Mouse (Mus musculus): Measurements from ENCODE around the gene Slc4a1. TPM values are rescaled to one million over a fixed set of nuclear protein-coding genes. Genes with fewer than 3 reads are reported as not detected.

Gene Slc4a1
- polyA plus RNA-seq, 1 experiment from 2014 or later: 5.6 TPM

DNA sequence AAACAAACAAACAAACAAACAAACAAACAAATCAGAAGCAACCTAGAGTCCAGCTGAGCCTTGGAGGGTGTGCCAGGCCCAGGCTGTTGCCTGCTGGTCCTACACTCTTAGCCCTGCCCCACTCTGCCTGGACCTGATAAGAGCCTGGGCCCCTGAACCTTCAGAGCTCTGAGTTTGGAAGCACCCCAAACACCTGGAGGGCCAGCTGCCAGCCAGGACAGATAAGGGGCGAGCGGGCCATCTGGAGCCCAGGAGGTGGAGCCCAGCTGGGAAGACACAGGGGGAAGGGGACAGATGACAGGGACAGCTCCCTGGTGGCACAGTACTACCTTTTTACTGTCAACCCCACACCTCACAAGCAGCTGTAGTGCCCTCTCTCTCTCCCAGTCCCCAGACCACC lies 2.4 kb downstream of the Slc4a1 start:
- 0 out of 2 replicates have a peak, but pooled peaks have one; percentile 28 for ATAC-seq (ENCODE audit: insufficient number of reproducible peaks, insufficient read depth, low FRiP score, low read depth)
- Histone ChIP-seq H3K36me3 (ENCODE audit: control insufficient read depth, insufficient read depth, low read length) (no peaks in the 10 kb centered on the region), H3K4me1 (ENCODE audit: control insufficient read depth in 2 of 2, insufficient read depth in 2 of 2, low read length in 2 of 2) (no peaks in the 10 kb centered on the region; a peak in 1 of 4 replicates), H3K4me3 (ENCODE audit: control insufficient read depth in 1 of 2, insufficient read depth in 1 of 2, low read depth in 1 of 2, low read length in 2 of 2) (no peak overlapping the region), H3K4me2 (ENCODE audit: low read length) (no peak overlapping the region), H3K9me3 (ENCODE audit: control insufficient read depth, low read length) (no peaks in the 10 kb centered on the region), H3K27ac (replicated peaks in 1 of 2; ENCODE audit: control insufficient read depth in 1 of 2, insufficient read depth in 1 of 2, low read depth in 2 of 2, low read length in 2 of 2) (no peak overlapping the region), H3K27me3 (ENCODE audit: control insufficient read depth, insufficient read depth, low read length) (peaks cover 8% of the 10 kb centered on the region), H3K9ac (ENCODE audit: low read length) (no peak overlapping the region)
- 12% methylated on average over 2 of the region's 2 CpGs for WGBS

- Histone ChIP-seq H3K9ac (ENCODE audit: low read length) (no peak overlapping the region), H3K36me3 (ENCODE audit: control insufficient read depth, insufficient read depth, low read length) (no peaks in the 10 kb centered on the region), H3K4me2 (ENCODE audit: low read length) (no peak overlapping the region), H3K27me3 (ENCODE audit: control insufficient read depth, insufficient read depth, low read length) (peaks cover 18% of the 10 kb centered on the region), H3K4me3 (ENCODE audit: control insufficient read depth in 1 of 2, insufficient read depth in 1 of 2, low read depth in 1 of 2, low read length in 2 of 2) (no peak overlapping the region), H3K9me3 (ENCODE audit: control insufficient read depth, low read length) (no peaks in the 10 kb centered on the region), H3K4me1 (ENCODE audit: control insufficient read depth in 2 of 2, insufficient read depth in 2 of 2, low read length in 2 of 2) (no peaks in the 10 kb centered on the region; a peak in 1 of 4 replicates), H3K27ac (replicated peaks in 1 of 2; ENCODE audit: control insufficient read depth in 1 of 2, insufficient read depth in 1 of 2, low read depth in 2 of 2, low read length in 2 of 2) (no peak overlapping the region)
- ATAC-seq (ENCODE audit: insufficient number of reproducible peaks, insufficient read depth, low FRiP score, low read depth): no peak
- WGBS: 82% methylated on average over 8 of the region's 8 CpGs
Observed at GRCm38 (mm10) chr11:102361776-102362495, 4.1 kb downstream of the Slc4a1 start.

- Histone ChIP-seq H3K9me3 (ENCODE audit: control insufficient read depth, low read length) (no peaks in the 10 kb centered on the region), H3K4me3 (ENCODE audit: control insufficient read depth in 1 of 2, insufficient read depth in 1 of 2, low read depth in 1 of 2, low read length in 2 of 2) (no peak overlapping the region), H3K27me3 (ENCODE audit: control insufficient read depth, insufficient read depth, low read length) (peaks cover 28% of the 10 kb centered on the region), H3K27ac (replicated peaks in 1 of 2; ENCODE audit: control insufficient read depth in 1 of 2, insufficient read depth in 1 of 2, low read depth in 2 of 2, low read length in 2 of 2) (no peak overlapping the region), H3K4me1 (ENCODE audit: control insufficient read depth in 2 of 2, insufficient read depth in 2 of 2, low read length in 2 of 2) (no peaks in the 10 kb centered on the region), H3K36me3 (ENCODE audit: control insufficient read depth, insufficient read depth, low read length) (no peaks in the 10 kb centered on the region), H3K9ac (ENCODE audit: low read length) (no peak overlapping the region), H3K4me2 (ENCODE audit: low read length) (no peak overlapping the region)
- WGBS: 62% methylated on average over 10 of the region's 10 CpGs
- ATAC-seq (ENCODE audit: insufficient number of reproducible peaks, insufficient read depth, low FRiP score, low read depth): no peak
Observed at GRCm38 (mm10) chr11:102358365-102358764, 7.6 kb downstream of the Slc4a1 start.

DNA sequence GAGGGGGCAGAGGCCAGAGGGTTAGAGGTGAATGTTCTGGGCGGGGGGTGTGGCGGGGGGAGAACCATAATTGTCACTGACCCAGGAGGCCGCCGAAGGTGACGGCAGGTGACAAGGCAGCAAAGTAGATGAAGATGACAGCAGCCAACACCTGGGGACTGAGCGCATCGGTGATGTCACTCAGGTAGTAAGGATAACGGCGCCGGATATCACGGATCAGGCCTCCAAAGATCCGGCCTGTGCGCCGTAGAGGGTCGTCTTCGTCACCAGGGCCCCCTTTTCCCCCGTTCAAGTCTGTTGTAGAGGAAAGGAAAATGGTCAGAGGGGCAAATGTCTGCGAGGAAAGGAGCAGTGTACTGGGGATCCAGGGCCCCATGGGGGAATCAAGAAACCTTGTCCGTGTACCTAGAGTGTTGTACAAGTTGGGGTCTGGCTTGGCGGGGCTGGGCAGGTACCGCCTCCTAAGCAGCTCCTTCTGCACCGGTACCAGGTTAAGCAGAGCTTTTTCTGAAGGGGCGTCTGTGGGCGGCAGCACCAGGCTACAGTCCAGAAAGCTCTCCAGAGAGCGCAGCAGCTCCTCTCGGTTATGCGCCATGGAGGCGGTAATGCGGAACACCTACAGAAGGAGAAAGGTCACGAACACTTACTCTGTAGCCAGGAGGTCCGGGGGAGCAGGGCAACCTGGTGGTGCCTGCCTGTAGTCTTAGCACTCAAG lies 9.2 kb downstream of the Slc4a1 start:
- H3K9me3 ChIP-seq (ENCODE audit: control insufficient read depth, low read length): no peaks in the 10 kb centered on the region
- H3K4me1 ChIP-seq (ENCODE audit: control insufficient read depth in 2 of 2, insufficient read depth in 2 of 2, low read length in 2 of 2): no peaks in the 10 kb centered on the region
- no peak overlapping the region for H3K4me3 ChIP-seq (ENCODE audit: control insufficient read depth in 1 of 2, insufficient read depth in 1 of 2, low read depth in 1 of 2, low read length in 2 of 2)
- no peaks in the 10 kb centered on the region for H3K36me3 ChIP-seq (ENCODE audit: control insufficient read depth, insufficient read depth, low read length)
- ATAC-seq (ENCODE audit: insufficient number of reproducible peaks, insufficient read depth, low FRiP score, low read depth): no peak
- H3K27me3 ChIP-seq (ENCODE audit: control insufficient read depth, insufficient read depth, low read length): peaks cover 34% of the 10 kb centered on the region
- no peak overlapping the region for H3K9ac ChIP-seq (ENCODE audit: low read length)
- H3K27ac ChIP-seq (replicated peaks in 1 of 2; ENCODE audit: control insufficient read depth in 1 of 2, insufficient read depth in 1 of 2, low read depth in 2 of 2, low read length in 2 of 2): no peak overlapping the region
- WGBS: 52% methylated on average over 31 of the region's 31 CpGs
- no peak overlapping the region for H3K4me2 ChIP-seq (ENCODE audit: low read length)

DNA sequence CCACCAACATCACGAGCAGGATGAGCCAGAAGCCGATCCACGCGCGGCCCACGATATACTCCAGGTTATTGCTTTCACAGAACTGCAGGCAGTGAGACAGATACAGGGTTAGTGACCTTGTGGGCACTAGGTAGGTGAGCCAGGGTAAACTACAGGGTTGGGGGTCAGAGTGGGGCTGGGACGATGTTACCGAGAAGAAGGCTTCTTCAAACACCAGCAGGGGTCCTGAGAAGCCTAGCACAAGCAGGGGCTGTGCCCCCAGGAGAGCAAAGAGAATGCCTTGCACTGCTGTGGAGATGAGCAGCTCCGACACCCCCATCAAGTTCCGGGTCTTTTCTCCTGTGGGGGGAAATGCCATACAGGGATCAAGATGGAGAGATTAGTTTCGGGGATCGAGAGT lies 9.8 kb downstream of the Slc4a1 start:
- Histone ChIP-seq H3K4me2 (ENCODE audit: low read length) (no peak overlapping the region), H3K27me3 (ENCODE audit: control insufficient read depth, insufficient read depth, low read length) (peaks cover 33% of the 10 kb centered on the region)
- 65% methylated on average over 12 of the region's 12 CpGs for WGBS

DNA sequence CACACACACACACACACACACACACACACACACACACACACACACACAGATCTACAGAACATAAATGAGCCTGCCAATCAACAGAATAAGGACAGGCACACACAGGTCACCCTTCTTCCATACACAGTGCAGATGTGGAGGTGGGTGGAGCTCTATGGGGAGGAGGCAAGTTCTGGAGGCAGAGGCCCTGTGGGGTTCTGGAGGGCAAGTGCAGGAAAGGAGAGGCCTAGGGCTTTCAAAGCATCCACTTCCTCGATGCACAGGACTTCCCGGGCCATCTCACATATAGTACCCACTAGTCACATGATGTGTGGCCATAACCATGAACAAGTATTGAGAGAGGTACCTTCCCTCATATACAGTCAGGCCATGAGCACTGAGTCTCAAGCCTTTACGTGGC lies 10.5 kb downstream of the Slc4a1 start:
- H3K9me3 ChIP-seq (ENCODE audit: control insufficient read depth, low read length): no peaks in the 10 kb centered on the region
- no peak overlapping the region for H3K9ac ChIP-seq (ENCODE audit: low read length)
- no peak overlapping the region for H3K4me3 ChIP-seq (ENCODE audit: control insufficient read depth in 1 of 2, insufficient read depth in 1 of 2, low read depth in 1 of 2, low read length in 2 of 2)
- peaks cover 34% of the 10 kb centered on the region for H3K27me3 ChIP-seq (ENCODE audit: control insufficient read depth, insufficient read depth, low read length)
- no peak overlapping the region for H3K4me2 ChIP-seq (ENCODE audit: low read length)
- H3K36me3 ChIP-seq (ENCODE audit: control insufficient read depth, insufficient read depth, low read length): no peaks in the 10 kb centered on the region
- H3K27ac ChIP-seq (replicated peaks in 1 of 2; ENCODE audit: control insufficient read depth in 1 of 2, insufficient read depth in 1 of 2, low read depth in 2 of 2, low read length in 2 of 2): no peak overlapping the region
- WGBS: 78% methylated on average over 3 of the region's 3 CpGs
- no peaks in the 10 kb centered on the region for H3K4me1 ChIP-seq (ENCODE audit: control insufficient read depth in 2 of 2, insufficient read depth in 2 of 2, low read length in 2 of 2)
- no peak for ATAC-seq (ENCODE audit: insufficient number of reproducible peaks, insufficient read depth, low FRiP score, low read depth)

More for the DNA sequence above, 9.8 kb downstream of the Slc4a1 start:
- H3K9me3 ChIP-seq (ENCODE audit: control insufficient read depth, low read length): no peaks in the 10 kb centered on the region
- ATAC-seq (ENCODE audit: insufficient number of reproducible peaks, insufficient read depth, low FRiP score, low read depth): no peak
- H3K9ac ChIP-seq (ENCODE audit: low read length): no peak overlapping the region
- no peak overlapping the region for H3K27ac ChIP-seq (replicated peaks in 1 of 2; ENCODE audit: control insufficient read depth in 1 of 2, insufficient read depth in 1 of 2, low read depth in 2 of 2, low read length in 2 of 2)
- no peaks in the 10 kb centered on the region for H3K4me1 ChIP-seq (ENCODE audit: control insufficient read depth in 2 of 2, insufficient read depth in 2 of 2, low read length in 2 of 2)
- no peak overlapping the region for H3K4me3 ChIP-seq (ENCODE audit: control insufficient read depth in 1 of 2, insufficient read depth in 1 of 2, low read depth in 1 of 2, low read length in 2 of 2)
- H3K36me3 ChIP-seq (ENCODE audit: control insufficient read depth, insufficient read depth, low read length): no peaks in the 10 kb centered on the region

DNA sequence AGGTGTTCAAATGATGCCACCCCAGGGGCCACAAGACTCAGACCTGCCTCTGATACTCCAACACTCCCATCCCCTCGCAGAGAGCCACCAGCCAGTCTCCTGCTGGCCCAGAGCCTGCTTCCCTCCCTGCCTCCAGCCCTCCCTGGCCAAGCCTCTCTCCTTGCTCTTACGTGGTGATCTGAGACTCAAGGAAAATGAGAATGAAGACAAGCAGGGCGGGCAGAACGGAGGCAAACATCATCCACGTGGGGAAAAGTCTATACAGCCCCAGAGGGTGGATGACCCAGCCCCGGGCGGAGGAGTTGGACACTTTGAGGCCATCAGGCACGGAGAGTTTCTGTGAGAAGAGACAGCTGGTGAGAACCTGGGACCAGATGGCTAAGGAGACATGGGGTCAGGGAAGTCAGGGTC lies 13.0 kb downstream of the Slc4a1 start:
- 39% methylated on average over 8 of the region's 8 CpGs for WGBS
- H3K9me3 ChIP-seq (ENCODE audit: control insufficient read depth, low read length): no peaks in the 10 kb centered on the region
- no peak overlapping the region for H3K4me3 ChIP-seq (ENCODE audit: control insufficient read depth in 1 of 2, insufficient read depth in 1 of 2, low read depth in 1 of 2, low read length in 2 of 2)
- no peak for ATAC-seq (ENCODE audit: insufficient number of reproducible peaks, insufficient read depth, low FRiP score, low read depth)
- no peak overlapping the region for H3K9ac ChIP-seq (ENCODE audit: low read length)
- no peak overlapping the region for H3K4me2 ChIP-seq (ENCODE audit: low read length)
- peaks cover 34% of the 10 kb centered on the region for H3K27me3 ChIP-seq (ENCODE audit: control insufficient read depth, insufficient read depth, low read length)
- no peaks in the 10 kb centered on the region for H3K36me3 ChIP-seq (ENCODE audit: control insufficient read depth, insufficient read depth, low read length)
- no peak overlapping the region for H3K27ac ChIP-seq (replicated peaks in 1 of 2; ENCODE audit: control insufficient read depth in 1 of 2, insufficient read depth in 1 of 2, low read depth in 2 of 2, low read length in 2 of 2)
- H3K4me1 ChIP-seq (ENCODE audit: control insufficient read depth in 2 of 2, insufficient read depth in 2 of 2, low read length in 2 of 2): no peaks in the 10 kb centered on the region

Measured in heart, embryonic 14.5 days (tissue).